Mouse (Mus musculus): ENCODE results near the gene Vcam1.

DNA sequence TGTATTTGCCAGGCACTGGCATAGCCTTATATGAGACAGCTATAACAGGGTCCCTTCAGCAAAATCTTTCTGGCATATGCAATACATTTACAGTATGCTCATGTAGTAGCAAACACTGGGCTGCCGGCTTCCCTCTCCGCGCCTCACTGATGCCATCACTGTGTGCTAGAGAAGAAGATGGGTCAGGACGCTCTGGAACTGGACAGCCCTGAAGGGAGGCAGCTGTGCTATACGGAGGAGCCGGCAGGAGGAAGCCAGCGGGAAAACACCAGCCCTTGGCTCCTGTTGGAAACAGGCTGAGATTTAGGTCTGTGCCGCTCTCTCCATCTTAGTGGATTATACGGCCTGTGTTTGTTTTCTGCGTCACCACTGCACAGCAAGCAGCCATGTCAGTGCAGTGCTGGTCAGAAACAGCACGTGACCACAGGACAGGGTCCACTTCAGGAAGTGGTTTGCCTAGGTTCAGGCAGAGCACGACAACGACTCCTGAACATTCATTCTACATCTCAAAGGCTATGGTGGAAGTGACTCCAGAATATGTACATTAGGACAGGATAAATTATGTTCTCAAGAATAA, 20.7 kb upstream of the Vcam1 start:
- TF ChIP-seq CTCF (IDR thresholded peaks at IDR 0.05; ENCODE audit: low read depth) (no peak), EP300 (IDR thresholded peaks at IDR 0.05; ENCODE audit: low read depth) (no peak)
